Mouse (Mus musculus) lung, embryonic 15.5 days (tissue): ENCODE data around the gene Dock4. TPM values are rescaled to one million over a fixed set of nuclear protein-coding genes. Genes with fewer than 3 reads are reported as not detected.

Experiments
- ATAC-seq: fragments of 200-750 bp; cut with Nextera tagmentation; 2 replicates; pipeline ENCODE4 v1.8.0; 2017; ENCODE audit warnings: moderate number of reproducible peaks, borderline replicate concordance; ENCODE audit not compliant: low FRiP score, low TSS enrichment; ENCODE audit errors: extremely low read depth
- H3K27ac ChIP-seq: fragments of 300-500 bp; sonication (generic); 2 replicates; pipeline ENCODE4 v1.5.1; 2015; ENCODE audit warnings: moderate library complexity, mild to moderate bottlenecking, inconsistent platforms
- H3K27me3 ChIP-seq: fragments of 300-500 bp; sonication (generic); 2 replicates; pipeline ENCODE4 v1.6.1; 2015; ENCODE audit warnings: inconsistent platforms
- H3K36me3 ChIP-seq: fragments of 300-500 bp; sonication (generic); 2 replicates; pipeline ENCODE4 v1.6.1; 2015; ENCODE audit warnings: inconsistent platforms
- H3K4me1 ChIP-seq: fragments of 300-500 bp; sonication (generic); 2 replicates; pipeline ENCODE4 v1.6.1; 2015; ENCODE audit warnings: inconsistent platforms
- H3K4me2 ChIP-seq: fragments of 300-500 bp; sonication (generic); 2 replicates; pipeline ENCODE4 v1.6.1; 2015; ENCODE audit warnings: inconsistent platforms, mild to moderate bottlenecking, moderate library complexity
- H3K4me3 ChIP-seq: fragments of 300-500 bp; sonication (generic); 2 replicates; pipeline ENCODE4 v1.5.1; 2015; ENCODE audit warnings: mild to moderate bottlenecking, inconsistent platforms
- H3K9ac ChIP-seq: fragments of 300-500 bp; sonication (generic); 2 replicates; pipeline ENCODE4 v1.6.1; 2015; ENCODE audit warnings: inconsistent platforms
- H3K9me3 ChIP-seq: fragments of 300-500 bp; sonication (generic); 2 replicates; pipeline ENCODE4 v1.6.1; 2016; ENCODE audit warnings: inconsistent platforms
- WGBS: fragments of 180-500 bp; shearing (Covaris S2); methylation state at CpG from one replicate; pipeline ENCODE4 v1.1.7; 2015; 5-methylcytosine and 5-hydroxymethylcytosine counted together
- polyA plus RNA-seq: library from polyadenylated mRNA; unstranded; fragments of >200 nt; fragmentation: Nextera tagmentation; extraction: Ambion mirVana; gene quantifications from 2 replicates; pipeline ENCODE4 v1.2.1, GENCODE M21; 2015

The Dock4 gene
- polyA plus RNA-seq, 1 experiment from 2014 or later: 28.0 TPM

- peak; percentile 76 for ATAC-seq
- no peaks in the 10 kb centered on the region for H3K27me3 ChIP-seq
- no peak overlapping the region for H3K9ac ChIP-seq
- peaks cover 48% of the 10 kb centered on the region for H3K4me1 ChIP-seq
- no peaks in the 10 kb centered on the region for H3K36me3 ChIP-seq
- no peaks in the 10 kb centered on the region for H3K9me3 ChIP-seq
- no peak overlapping the region for H3K4me3 ChIP-seq
- peak overlapping the region; percentile 11 for H3K4me2 ChIP-seq
- H3K27ac ChIP-seq: peak overlapping the region; percentile 81
- 32% methylated on average over 15 of the region's 15 CpGs for WGBS
Observed at GRCm38 (mm10) chr12:40498928-40499626, 53.3 kb downstream of the Dock4 start.

DNA sequence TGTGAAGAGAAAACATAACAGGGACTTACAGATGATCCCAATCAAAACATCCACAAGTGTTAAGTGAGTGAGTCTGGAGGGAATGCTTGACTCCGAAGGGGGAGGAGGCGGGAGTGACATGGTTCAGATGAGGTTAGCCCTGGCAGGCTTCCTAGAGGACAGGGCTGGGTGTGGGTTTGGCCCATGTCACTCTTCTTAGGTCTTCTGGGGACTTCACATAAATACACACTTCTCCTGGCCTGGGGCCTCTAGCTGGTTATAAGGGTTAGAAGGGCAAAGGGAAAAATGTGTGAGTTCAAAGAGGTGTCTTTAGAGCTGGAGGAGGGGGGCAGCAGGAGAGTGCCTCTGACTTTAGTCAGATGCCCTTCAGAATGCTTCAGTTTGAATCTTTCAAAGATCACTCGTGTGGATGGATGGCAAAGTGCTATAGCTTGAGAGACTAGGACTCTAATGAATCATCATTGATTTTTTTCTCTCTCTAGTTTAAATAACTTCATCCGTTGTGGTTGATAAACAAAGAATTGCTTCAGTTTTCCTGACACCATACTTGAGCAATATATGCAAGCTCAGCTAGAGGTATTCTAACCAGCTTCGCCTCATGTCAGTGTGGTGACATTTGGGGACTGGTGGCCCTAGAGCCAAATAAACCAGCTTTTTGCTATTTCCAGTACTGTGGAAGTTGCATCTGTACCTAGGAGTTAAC, 54.0 kb downstream of the Dock4 start:
- no peak overlapping the region for H3K4me2 ChIP-seq

DNA sequence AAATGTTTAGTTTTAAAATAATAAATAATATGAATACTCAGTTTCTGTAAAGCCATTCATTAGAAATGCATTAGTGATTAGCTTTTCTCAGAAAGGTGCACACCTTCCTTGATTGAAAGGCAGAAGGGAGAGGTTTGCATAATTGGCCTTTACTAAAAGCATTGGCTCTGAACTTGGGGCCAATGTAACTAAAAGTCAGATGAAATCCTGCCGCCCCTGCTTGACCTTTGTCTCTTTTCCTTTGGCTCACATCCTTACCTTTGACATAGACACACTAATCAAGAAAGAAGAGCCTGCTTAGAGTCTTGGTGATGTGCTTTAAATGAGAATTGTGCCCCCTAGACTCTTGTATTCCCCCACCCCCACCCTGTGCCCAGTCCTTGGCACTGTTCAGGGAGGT, 55.4 kb downstream of the Dock4 start:
- Histone ChIP-seq H3K9ac (no peak overlapping the region), H3K9me3 (no peaks in the 10 kb centered on the region), H3K36me3 (no peaks in the 10 kb centered on the region), H3K27ac (no peak overlapping the region), H3K4me3 (no peak overlapping the region), H3K4me2 (no peak overlapping the region), H3K27me3 (no peaks in the 10 kb centered on the region), H3K4me1 (peaks cover 63% of the 10 kb centered on the region)
- ATAC-seq: no peak
- WGBS: 67% methylated on average over 1 of the region's 1 CpGs

More for the DNA sequence above, 54.0 kb downstream of the Dock4 start:
- Histone ChIP-seq H3K4me3 (no peak overlapping the region), H3K36me3 (no peaks in the 10 kb centered on the region), H3K4me1 (peaks cover 56% of the 10 kb centered on the region), H3K27ac (peak overlapping the region; percentile 81; the same call in 1 of the 2 replicates), H3K9ac (no peak overlapping the region), H3K9me3 (no peaks in the 10 kb centered on the region), H3K27me3 (no peaks in the 10 kb centered on the region)
- peak; percentile 97 for ATAC-seq
- WGBS: 36% methylated on average over 5 of the region's 5 CpGs

GRCm38 (mm10) chr12:40503520-40503919, 57.8 kb downstream of the Dock4 start:
- H3K4me1 ChIP-seq: peaks cover 51% of the 10 kb centered on the region
- 37% methylated on average over 3 of the region's 3 CpGs for WGBS
- H3K27me3 ChIP-seq: no peaks in the 10 kb centered on the region
- no peak overlapping the region for H3K27ac ChIP-seq
- H3K4me3 ChIP-seq: no peak overlapping the region
- H3K9me3 ChIP-seq: no peaks in the 10 kb centered on the region
- no peak overlapping the region for H3K9ac ChIP-seq
- ATAC-seq: no peak
- no peaks in the 10 kb centered on the region for H3K36me3 ChIP-seq
- no peak overlapping the region for H3K4me2 ChIP-seq

DNA sequence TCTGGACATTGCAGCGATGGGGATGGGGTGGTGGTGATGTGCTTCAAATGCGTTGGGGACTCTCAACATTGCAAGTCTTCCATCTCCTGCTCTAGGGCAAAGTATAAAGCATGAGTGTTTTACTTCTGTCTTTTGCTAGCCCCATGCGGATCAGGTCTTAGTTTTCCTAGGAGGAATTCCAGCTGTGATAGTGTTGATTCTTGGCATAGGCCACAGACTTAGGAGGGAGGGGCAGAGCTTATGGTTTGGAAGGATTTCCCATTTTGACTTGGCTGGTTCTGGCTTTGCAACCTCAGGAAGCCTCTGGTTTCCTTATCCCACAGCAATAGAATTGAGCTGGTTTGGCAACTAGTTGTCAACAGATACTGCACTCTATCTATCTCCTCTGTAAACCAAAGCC, 58.9 kb downstream of the Dock4 start:
- 59% methylated on average over 3 of the region's 3 CpGs for WGBS

GRCm38 (mm10) chr12:40507823-40508390, 62.2 kb downstream of the Dock4 start:
- no peak overlapping the region for H3K9ac ChIP-seq
- WGBS: 78% methylated on average over 4 of the region's 4 CpGs
- H3K36me3 ChIP-seq: no peaks in the 10 kb centered on the region
- no peaks in the 10 kb centered on the region for H3K27me3 ChIP-seq
- H3K4me2 ChIP-seq: no peak overlapping the region
- H3K4me3 ChIP-seq: no peak overlapping the region
- H3K4me1 ChIP-seq: peaks cover 28% of the 10 kb centered on the region
- H3K9me3 ChIP-seq: no peaks in the 10 kb centered on the region
- H3K27ac ChIP-seq: no peak overlapping the region
- ATAC-seq: no peak

More for the DNA sequence above, 58.9 kb downstream of the Dock4 start:
- Histone ChIP-seq H3K4me1 (peaks cover 40% of the 10 kb centered on the region), H3K9ac (no peak overlapping the region), H3K27ac (peak overlapping the region; percentile 46), H3K4me2 (no peak overlapping the region), H3K27me3 (no peaks in the 10 kb centered on the region), H3K36me3 (no peaks in the 10 kb centered on the region), H3K4me3 (no peak overlapping the region), H3K9me3 (no peaks in the 10 kb centered on the region)
- peak; percentile 68 for ATAC-seq

DNA sequence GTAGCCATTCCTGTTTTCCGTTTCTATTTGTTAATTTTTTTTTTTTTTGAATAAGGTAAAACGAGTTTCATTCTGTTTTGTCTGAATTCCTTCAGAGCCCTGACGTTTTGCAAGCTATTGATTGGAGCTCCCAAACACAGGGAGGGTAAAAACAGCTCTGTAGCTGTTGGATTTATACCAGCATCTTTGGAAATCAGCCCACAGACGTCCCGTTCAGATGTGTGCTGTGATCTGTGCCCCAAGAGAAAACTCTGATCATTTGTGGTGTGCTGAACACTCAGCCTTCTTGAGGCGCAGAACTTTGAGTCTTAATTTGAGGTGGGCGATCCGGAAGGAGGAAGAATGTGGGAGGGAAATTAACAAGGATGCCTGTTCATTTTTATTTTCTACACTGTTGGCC, 62.7 kb downstream of the Dock4 start:
- Histone ChIP-seq H3K9ac (no peak overlapping the region), H3K4me1 (peaks cover 23% of the 10 kb centered on the region), H3K27me3 (no peaks in the 10 kb centered on the region), H3K9me3 (no peaks in the 10 kb centered on the region), H3K36me3 (no peaks in the 10 kb centered on the region), H3K4me2 (no peak overlapping the region), H3K4me3 (no peak overlapping the region), H3K27ac (no peak overlapping the region)
- WGBS: 51% methylated on average over 8 of the region's 8 CpGs
- ATAC-seq: no peak

GRCm38 (mm10) chr12:40511643-40512369, 66.1 kb downstream of the Dock4 start:
- Histone ChIP-seq H3K27me3 (no peaks in the 10 kb centered on the region), H3K4me2 (no peak overlapping the region), H3K9me3 (no peaks in the 10 kb centered on the region), H3K4me1 (peaks cover 3% of the 10 kb centered on the region), H3K9ac (no peak overlapping the region), H3K27ac (no peak overlapping the region), H3K4me3 (no peak overlapping the region), H3K36me3 (no peaks in the 10 kb centered on the region)
- 48% methylated on average over 8 of the region's 8 CpGs for WGBS
- no peak for ATAC-seq

DNA sequence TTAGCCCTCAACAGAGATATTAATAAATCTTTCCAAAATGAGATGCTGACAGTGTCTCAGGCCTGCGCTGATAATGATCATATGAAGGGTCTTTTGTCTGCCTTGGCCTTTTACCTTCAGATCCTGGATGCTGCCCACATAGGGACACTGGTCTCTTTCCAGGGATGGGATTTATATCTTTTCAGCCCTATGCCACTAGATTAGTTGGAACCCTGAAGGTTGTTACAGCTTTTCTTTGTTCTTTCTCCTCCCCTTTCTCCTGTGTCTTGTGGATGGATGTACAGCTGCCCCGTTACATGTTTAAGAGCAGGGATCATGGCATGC, 66.6 kb downstream of the Dock4 start:
- 84% methylated on average over 2 of the region's 2 CpGs for WGBS
- H3K36me3 ChIP-seq: no peaks in the 10 kb centered on the region
- no peak for ATAC-seq

DNA sequence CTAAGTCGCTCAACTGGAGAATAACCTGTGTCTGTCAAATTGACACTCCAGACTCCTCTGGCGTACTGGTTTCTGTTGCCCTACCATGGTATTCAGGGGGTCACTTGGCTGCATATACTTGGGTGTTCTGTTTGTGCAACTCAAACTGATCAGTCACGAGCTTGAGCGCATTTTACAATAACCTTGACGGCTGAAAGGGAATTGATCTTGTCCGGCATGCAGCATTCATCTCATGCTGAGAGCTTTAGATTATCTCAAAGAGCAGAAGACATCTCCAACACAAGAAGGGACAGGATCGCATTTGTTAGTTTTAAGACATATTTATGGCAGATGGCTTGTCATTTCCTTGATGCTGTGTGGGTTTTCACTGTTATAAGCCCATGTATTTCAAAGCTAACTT, 67.2 kb downstream of the Dock4 start:
- H3K36me3 ChIP-seq: no peaks in the 10 kb centered on the region
- no peaks in the 10 kb centered on the region for H3K27me3 ChIP-seq
- no peaks in the 10 kb centered on the region for H3K9me3 ChIP-seq
- no peak overlapping the region for H3K4me3 ChIP-seq
- no peak overlapping the region for H3K4me2 ChIP-seq
- WGBS: 86% methylated on average over 7 of the region's 7 CpGs
- no peak overlapping the region for H3K27ac ChIP-seq
- no peak for ATAC-seq
- H3K9ac ChIP-seq: no peak overlapping the region
- peaks cover under 1% of the 10 kb centered on the region for H3K4me1 ChIP-seq

More for the DNA sequence above, 66.6 kb downstream of the Dock4 start:
- H3K4me3 ChIP-seq: no peak overlapping the region
- no peaks in the 10 kb centered on the region for H3K9me3 ChIP-seq
- no peak overlapping the region for H3K4me2 ChIP-seq
- no peaks in the 10 kb centered on the region for H3K27me3 ChIP-seq
- peaks cover 3% of the 10 kb centered on the region for H3K4me1 ChIP-seq
- H3K27ac ChIP-seq: no peak overlapping the region
- no peak overlapping the region for H3K9ac ChIP-seq

- H3K36me3 ChIP-seq: no peaks in the 10 kb centered on the region
- ATAC-seq: no peak
Observed at GRCm38 (mm10) chr12:40514021-40514420, 68.3 kb downstream of the Dock4 start.

GRCm38 (mm10) chr12:40522468-40522867, 76.7 kb downstream of the Dock4 start:
- Histone ChIP-seq H3K27ac (no peak overlapping the region), H3K4me2 (no peak overlapping the region), H3K9ac (no peak overlapping the region), H3K27me3 (no peaks in the 10 kb centered on the region), H3K36me3 (no peaks in the 10 kb centered on the region), H3K4me1 (no peaks in the 10 kb centered on the region), H3K9me3 (no peaks in the 10 kb centered on the region), H3K4me3 (no peak overlapping the region)
- WGBS: 87% methylated on average over 4 of the region's 4 CpGs
- no peak for ATAC-seq

More at GRCm38 (mm10) chr12:40514021-40514420, 68.3 kb downstream of the Dock4 start:
- Histone ChIP-seq H3K9me3 (no peaks in the 10 kb centered on the region), H3K9ac (no peak overlapping the region), H3K4me3 (no peak overlapping the region), H3K4me2 (no peak overlapping the region), H3K4me1 (no peaks in the 10 kb centered on the region; the same call in 1 of the 2 replicates), H3K27ac (no peak overlapping the region), H3K27me3 (no peaks in the 10 kb centered on the region)
- 67% methylated on average over 6 of the region's 6 CpGs for WGBS
